Mouse (Mus musculus) stomach, postnatal 0 days (tissue): ENCODE measurements at regions not wholly inside any gene's neighbourhood (a gene's known extent, or its start where the extent isn't known, plus 50 kb on each side); places are given as distances from the start of the nearest gene placed in this dataset.

ENCODE experiments used
- CTCF ChIP-seq: IDR thresholded peaks from 2 replicates; pipeline ENCODE4 v1.5.1; 2016; ENCODE audit warnings: antibody characterized with exemption, low read depth, mild to moderate bottlenecking, moderate library complexity
- EP300 ChIP-seq: optimal IDR thresholded peaks from 2 replicates; pipeline ENCODE3; 2016; ENCODE audit warnings: antibody characterized with exemption

- TF ChIP-seq CTCF (no peak), EP300 (no peak)
Measured at GRCm38 (mm10) chr1:166839833-166840232, 158.2 kb upstream of the Fmo9 start.
